Mouse (Mus musculus): Measurements from ENCODE around the gene Ankrd9.

Gene Ankrd9

DNA sequence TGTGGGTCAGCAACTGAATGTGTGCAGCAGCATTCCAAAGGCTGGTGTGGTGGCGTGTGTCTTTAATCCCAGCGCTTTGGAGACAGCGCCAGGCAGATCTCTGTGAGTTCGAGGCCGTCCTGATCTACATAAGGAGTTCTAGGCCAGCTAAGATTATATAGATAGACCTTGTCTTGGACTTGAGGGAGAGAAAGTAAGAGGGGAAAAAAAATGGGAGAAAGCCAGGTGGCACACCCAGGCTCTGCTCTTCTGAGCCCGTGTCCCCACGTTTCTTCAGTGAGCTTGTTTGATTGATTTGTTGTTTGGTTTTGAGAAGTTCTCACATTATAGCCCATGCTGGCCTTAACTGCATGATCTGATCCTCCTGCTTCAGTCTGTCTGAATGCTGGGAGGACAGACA is 11.7 kb upstream of the Ankrd9 start:
- DNase-seq (ENCODE audit: low read depth, low spot score): no peak

DNA sequence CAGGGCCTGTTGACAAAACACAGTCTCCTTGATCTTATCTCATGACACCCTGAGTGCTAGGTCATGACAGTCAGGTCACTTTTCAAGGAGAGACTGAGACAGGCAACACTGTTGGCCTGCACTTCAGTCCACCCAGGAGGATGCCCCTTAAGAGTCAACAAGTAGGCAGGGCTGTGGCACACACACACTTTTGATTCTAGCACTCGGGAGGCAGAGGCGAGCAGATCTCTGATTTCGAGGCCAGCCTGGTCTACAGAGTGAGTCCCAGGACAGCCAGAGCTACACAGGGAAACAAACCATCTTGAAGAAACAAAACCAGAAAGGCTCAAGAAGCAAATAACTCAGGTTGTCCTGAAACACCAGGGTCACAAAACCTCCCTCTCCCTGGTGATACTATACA is 10.6 kb upstream of the Ankrd9 start:
- no peak for DNase-seq (ENCODE audit: low read depth, low spot score)

GRCm38 (mm10) chr12:110986536-110987425 is 7.9 kb upstream of the Ankrd9 start:
- DNase-seq (ENCODE audit: low read depth, low spot score): no peak

DNA sequence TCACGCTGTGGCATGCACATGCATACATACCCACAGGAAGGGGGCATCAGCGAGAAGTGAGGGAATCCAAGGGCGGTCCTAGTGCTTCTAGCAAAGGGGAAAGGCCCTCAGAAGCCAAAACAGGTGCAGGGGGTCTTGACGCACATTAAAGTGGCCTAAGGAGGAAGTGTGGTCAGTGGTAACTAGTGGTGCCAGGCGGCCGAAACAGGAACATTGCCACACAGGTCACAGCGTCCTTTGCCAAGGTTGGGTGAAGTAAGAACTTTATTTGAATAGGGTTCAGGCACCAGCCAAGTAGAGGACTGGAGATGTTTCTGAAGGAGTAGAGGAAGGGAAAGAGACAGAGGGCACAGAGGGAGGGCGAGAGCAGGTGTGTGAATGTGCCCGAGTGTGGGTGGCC is 6.3 kb upstream of the Ankrd9 start:
- no peak for DNase-seq (ENCODE audit: low read depth, low spot score)

DNA sequence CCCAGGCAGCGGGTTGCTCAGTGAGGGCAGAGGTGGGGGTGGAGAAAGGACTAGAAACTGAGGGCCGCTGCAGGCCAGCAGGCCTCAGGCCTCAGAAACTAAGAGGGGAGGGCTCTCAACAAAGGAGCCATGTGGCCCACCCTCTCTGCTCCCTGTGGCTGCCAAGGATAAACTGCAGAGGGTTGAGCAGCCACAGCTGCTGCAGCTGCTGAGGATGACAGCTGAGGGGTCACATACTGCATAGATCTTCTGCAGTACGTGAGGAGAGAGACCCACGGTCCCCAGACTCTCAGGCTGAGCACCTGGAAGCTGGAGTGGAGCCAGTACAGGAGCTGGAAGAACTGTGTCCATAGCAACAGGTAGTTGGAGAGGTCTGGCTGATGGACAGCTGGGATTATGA is 5.8 kb upstream of the Ankrd9 start:
- no peak for DNase-seq (ENCODE audit: low read depth, low spot score)

- DNase-seq (ENCODE audit: low read depth, low spot score): no peak
These were observed 4.9 kb upstream of the Ankrd9 start for GRCm38 (mm10) chr12:110983714-110984113.

GRCm38 (mm10) chr12:110983083-110983482 is 4.2 kb upstream of the Ankrd9 start:
- no peak for DNase-seq (ENCODE audit: low read depth, low spot score)

GRCm38 (mm10) chr12:110981736-110982135 is 2.9 kb upstream of the Ankrd9 start:
- no peak for DNase-seq (ENCODE audit: low read depth, low spot score)

GRCm38 (mm10) chr12:110979808-110980207 is 968 bp upstream of the Ankrd9 start:
- no peak for DNase-seq (ENCODE audit: low read depth, low spot score)

DNA sequence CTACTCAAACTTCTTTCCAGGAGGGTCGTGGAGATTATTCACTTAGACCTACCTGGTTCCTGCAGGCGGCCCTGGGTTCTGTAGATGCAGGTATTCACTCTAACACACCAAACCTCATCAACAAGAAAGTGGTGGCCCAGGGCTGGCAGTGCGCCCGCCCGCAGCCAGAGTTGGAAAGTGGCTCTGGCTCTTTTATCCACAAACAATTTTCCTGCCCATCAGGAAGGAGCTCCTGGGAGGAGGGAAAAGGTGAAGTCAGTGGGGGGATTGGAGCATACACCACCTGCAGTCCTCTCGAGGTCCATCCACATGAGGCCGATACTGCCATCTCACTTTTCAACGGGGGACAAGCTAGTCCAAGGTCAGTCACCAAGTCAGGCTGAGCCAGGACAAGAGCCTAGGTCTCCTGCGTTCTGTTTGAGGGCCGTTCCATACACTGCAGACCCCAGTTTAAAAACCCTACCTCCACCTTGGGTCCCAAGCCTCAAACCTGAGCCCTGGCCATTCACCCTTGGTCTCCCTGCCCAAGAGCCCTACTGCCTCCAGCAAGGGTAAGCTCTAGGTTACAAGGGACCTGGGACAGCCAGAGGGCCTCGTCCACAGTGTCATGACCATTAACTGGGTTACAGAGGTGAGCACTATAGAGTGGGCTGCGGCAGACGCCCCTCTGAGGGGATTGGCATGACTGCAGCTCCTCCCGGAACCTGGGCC is 789 bp downstream of the Ankrd9 start:
- no peak for DNase-seq (ENCODE audit: low read depth, low spot score)

- no peak for DNase-seq (ENCODE audit: low read depth, low spot score)
These were observed 1.5 kb downstream of the Ankrd9 start for GRCm38 (mm10) chr12:110977345-110977733.

GRCm38 (mm10) chr12:110976589-110977344 is 2.1 kb downstream of the Ankrd9 start:
- DNase-seq (ENCODE audit: low read depth, low spot score): no peak

DNA sequence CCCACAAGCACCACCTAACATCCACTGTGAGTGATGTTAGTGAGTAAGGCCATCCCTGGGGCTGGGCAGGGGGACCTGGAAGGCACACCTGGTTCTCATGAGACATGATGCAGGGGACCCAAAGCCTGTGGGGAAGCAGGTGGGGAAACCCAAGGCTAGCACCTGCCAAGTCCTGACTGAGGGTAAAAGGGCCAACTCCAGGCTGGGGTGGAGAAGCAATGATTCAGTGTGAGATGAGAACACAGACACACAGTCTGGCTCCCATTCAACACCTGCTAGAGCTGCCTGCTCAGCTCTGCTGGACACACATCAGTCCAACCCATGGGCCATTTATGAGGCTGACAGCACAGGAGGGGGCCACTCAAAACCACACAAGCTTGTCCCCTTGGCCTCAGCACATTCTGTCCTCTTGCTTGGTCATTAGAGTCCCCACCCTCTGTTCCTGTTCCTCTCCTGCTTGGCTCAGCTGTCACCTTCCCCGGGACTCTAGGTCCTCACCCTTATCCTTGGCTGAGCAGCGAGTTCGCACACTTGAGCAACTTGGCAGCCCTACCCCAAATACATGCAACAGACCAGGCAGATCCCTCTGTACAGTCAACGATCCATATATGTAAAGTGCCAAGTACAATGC is 2.9 kb downstream of the Ankrd9 start:
- DNase-seq (ENCODE audit: low read depth, low spot score): no peak

- no peak for DNase-seq (ENCODE audit: low read depth, low spot score)
These were observed 3.5 kb downstream of the Ankrd9 start for GRCm38 (mm10) chr12:110975385-110975784.

DNA sequence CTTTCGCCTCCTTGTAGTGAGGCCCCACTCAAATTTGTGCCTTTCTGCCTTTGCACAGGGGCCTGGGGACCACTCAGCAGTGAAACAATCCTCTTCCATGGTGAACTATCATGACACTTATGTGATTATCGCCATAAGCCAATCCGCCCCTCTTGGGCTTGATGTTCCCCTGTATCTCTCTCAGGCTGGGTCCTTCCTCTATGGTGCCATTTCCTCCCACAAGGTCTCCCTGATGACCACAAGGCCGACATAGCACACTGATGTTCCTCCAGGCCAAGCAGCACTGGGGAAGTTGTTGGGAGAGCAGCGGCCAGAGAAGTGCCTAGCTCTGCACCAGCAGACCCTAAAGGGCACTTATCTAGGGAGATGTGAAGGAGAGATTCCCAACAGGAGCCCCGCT is 4.1 kb downstream of the Ankrd9 start:
- no peak for DNase-seq (ENCODE audit: low read depth, low spot score)

DNA sequence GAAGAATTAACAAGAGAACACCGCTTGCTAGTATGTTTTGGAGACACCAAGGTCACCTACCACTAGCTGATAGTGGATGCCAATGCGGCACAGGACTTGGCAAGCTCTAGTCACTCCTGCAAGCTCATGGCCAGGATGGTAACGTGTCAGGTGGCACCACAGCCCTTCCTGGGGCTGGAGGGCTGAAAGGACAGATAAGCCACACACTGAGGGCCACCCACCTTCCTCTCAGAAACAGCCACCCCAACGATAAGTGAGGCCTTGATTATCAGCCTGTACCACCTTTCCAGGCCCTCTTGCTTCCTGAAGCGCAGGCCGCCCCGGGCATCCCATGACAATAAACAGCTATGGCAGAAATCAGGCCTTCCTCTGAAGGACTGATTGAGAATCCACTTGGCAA is 4.5 kb downstream of the Ankrd9 start:
- no peak for DNase-seq (ENCODE audit: low read depth, low spot score)

- no peak for DNase-seq (ENCODE audit: low read depth, low spot score)
These were observed 5.0 kb downstream of the Ankrd9 start for GRCm38 (mm10) chr12:110973829-110974228.

DNA sequence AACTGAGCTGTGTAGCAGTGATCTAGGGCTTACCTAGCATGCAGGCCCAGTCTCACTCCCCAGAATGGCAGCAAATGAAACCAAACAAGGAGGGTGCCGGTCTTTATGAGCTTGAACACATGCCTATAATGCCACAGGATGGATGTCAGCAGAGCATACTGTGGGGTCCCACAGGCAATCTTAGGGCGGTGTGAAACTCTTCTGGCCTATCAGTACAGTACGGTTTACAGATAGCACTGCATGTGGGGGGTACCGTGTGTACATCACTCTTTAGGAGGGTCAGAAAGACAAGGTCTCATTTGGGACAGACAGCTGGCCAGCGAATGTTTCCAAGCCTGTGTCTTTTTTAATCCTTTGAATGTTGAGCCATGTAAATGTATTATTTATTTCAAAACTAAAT is 6.9 kb downstream of the Ankrd9 start:
- DNase-seq (ENCODE audit: low read depth, low spot score): no peak

DNA sequence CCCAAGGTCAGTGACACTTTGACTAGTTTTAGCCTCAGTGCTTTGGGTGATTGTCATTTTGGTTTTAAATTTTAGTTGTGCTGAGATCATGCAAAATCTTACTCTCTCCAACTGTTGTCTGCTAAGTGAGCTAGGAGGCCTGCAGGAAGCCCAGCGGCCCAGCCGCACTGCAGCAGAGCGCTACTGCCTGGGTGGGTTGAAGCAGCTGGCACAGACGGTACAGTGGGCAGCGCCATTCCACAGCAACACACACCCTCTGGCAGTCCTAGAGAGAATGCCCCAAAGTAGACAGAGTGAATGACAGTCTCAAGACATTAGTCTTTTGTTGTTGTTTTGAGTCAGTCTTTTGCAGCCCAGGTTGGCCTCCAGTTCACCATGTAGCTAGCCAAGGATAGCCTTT is 8.4 kb downstream of the Ankrd9 start:
- DNase-seq (ENCODE audit: low read depth, low spot score): no peak

GRCm38 (mm10) chr12:110967146-110967545 is 11.7 kb downstream of the Ankrd9 start:
- no peak for DNase-seq (ENCODE audit: low read depth, low spot score)

DNA sequence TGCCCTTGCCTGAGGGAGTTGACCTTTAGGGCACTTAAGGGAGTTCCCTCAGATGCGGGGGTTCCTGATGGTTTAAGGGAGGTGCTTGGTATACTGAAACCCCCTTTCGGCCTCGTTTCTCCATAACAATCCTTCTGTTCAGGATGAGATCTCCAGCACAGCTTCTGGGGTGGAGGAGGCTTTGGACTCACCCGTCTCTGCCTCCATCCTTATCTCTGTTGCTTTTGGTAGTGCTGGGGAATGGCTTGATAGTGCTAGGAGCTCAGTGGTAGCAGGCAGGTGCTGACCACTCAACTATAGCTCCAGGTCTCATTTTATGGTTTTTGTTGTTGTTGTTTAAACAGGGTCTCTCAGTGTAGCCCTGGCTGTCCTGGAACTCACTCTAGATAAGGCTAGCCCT is 12.8 kb downstream of the Ankrd9 start:
- no peak for DNase-seq (ENCODE audit: low read depth, low spot score)

DNA sequence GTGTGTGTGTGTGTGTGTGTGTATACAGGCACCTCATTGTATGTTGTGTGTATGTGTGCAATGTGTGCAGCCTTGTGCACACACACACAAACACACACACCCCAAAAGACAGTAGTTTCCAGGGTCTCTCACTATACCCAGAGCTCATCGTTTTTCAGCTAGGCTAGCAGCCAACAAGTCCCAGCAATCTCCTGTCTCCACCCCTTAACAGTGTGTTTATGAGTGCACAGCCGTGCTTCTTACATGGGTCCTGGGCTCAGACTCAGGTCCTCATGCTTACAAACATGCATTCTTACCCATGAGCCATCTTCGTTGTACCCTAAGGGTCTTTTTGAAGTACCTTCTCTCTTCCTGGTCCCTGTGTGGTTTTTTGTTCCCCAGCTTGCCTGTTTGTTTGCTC is 13.3 kb downstream of the Ankrd9 start:
- DNase-seq (ENCODE audit: low read depth, low spot score): no peak

All from embryo, embryonic 11.5 days (tissue).